Mouse (Mus musculus): ENCODE data around the gene Cfap161.

Gene Cfap161

GRCm38 (mm10) chr7:83738623-83739462, 55.8 kb downstream of the Cfap161 start:
- DNase-seq = peak; percentile 19

GRCm38 (mm10) chr7:83737914-83738490, 56.7 kb downstream of the Cfap161 start:
- no peak for DNase-seq

GRCm38 (mm10) chr7:83736341-83737115, 58.2 kb downstream of the Cfap161 start:
- DNase-seq = no peak

GRCm38 (mm10) chr7:83735108-83735781, 59.4 kb downstream of the Cfap161 start:
- DNase-seq = no peak

GRCm38 (mm10) chr7:83734671-83735082, 60.0 kb downstream of the Cfap161 start:
- no peak for DNase-seq

GRCm38 (mm10) chr7:83734246-83734645, 60.4 kb downstream of the Cfap161 start:
- no peak for DNase-seq

GRCm38 (mm10) chr7:83732781-83733180, 61.9 kb downstream of the Cfap161 start:
- DNase-seq = no peak

GRCm38 (mm10) chr7:83731961-83732666, 62.6 kb downstream of the Cfap161 start:
- no peak for DNase-seq

- DNase-seq = no peak
Observed at GRCm38 (mm10) chr7:83731297-83731696, 63.4 kb downstream of the Cfap161 start.

GRCm38 (mm10) chr7:83726936-83727632, 67.6 kb downstream of the Cfap161 start:
- DNase-seq = no peak

GRCm38 (mm10) chr7:83725801-83726200, 68.9 kb downstream of the Cfap161 start:
- DNase-seq = no peak

GRCm38 (mm10) chr7:83724541-83724940, 70.1 kb downstream of the Cfap161 start:
- no peak for DNase-seq

Data from lung, postnatal 10 days (tissue).